Mouse (Mus musculus) kidney, embryonic 15.5 days (tissue): Measurements from ENCODE around the gene Slc34a1. TPM values are rescaled to one million over a fixed set of nuclear protein-coding genes. Genes with fewer than 3 reads are reported as not detected.

Source experiments
- ATAC-seq: fragments of 200-750 bp; cut with Nextera tagmentation; replicated peaks from 2 replicates; pipeline ENCODE4 v1.8.0; 2017; ENCODE audit warnings: moderate TSS enrichment; ENCODE audit not compliant: low FRiP score
- H3K27ac ChIP-seq: fragments of 300-500 bp; sonication (generic); 2 replicates; pipeline ENCODE4 v1.5.1; 2015; ENCODE audit warnings: mild to moderate bottlenecking, inconsistent platforms
- H3K27me3 ChIP-seq: fragments of 300-500 bp; sonication (generic); 2 replicates; pipeline ENCODE4 v1.6.1; 2015; ENCODE audit warnings: inconsistent platforms
- H3K36me3 ChIP-seq: fragments of 300-500 bp; sonication (generic); 2 replicates; pipeline ENCODE4 v1.6.1; 2015; ENCODE audit warnings: inconsistent platforms
- H3K4me1 ChIP-seq: fragments of 300-500 bp; sonication (generic); 2 replicates; pipeline ENCODE4 v1.6.1; 2015; ENCODE audit warnings: inconsistent platforms
- H3K4me2 ChIP-seq: fragments of 300-500 bp; sonication (generic); 2 replicates; pipeline ENCODE4 v1.6.1; 2015; ENCODE audit warnings: moderate library complexity, mild to moderate bottlenecking, inconsistent platforms
- H3K4me3 ChIP-seq: fragments of 300-500 bp; sonication (generic); replicated peaks from 2 replicates; pipeline ENCODE4 v1.5.1; 2015; ENCODE audit warnings: mild to moderate bottlenecking, inconsistent platforms
- H3K9ac ChIP-seq: fragments of 300-500 bp; sonication (generic); 2 replicates; pipeline ENCODE4 v1.6.1; 2015; ENCODE audit warnings: mild to moderate bottlenecking, inconsistent platforms
- H3K9me3 ChIP-seq: fragments of 300-500 bp; sonication (generic); replicated peaks from 2 replicates; pipeline ENCODE4 v1.6.1; 2016; ENCODE audit warnings: inconsistent platforms
- WGBS: fragments of 180-500 bp; shearing (Covaris S2); methylation state at CpG from one replicate; pipeline ENCODE4 v1.1.7; 2015; ENCODE audit warnings: mixed read lengths; 5-methylcytosine and 5-hydroxymethylcytosine counted together
- polyA plus RNA-seq: library from polyadenylated mRNA; unstranded; fragments of >200 nt; fragmentation: Nextera tagmentation; extraction: Ambion mirVana; gene quantifications from 2 replicates; pipeline ENCODE4 v1.2.1, GENCODE M21; 2015

Slc34a1 gene
- polyA plus RNA-seq, 1 experiment from 2014 or later = 180 TPM

GRCm38 (mm10) chr13:55378907-55379580, 18.9 kb upstream of the Slc34a1 start:
- 0 out of 2 replicates have a peak, but pooled peaks have one; percentile 56 for ATAC-seq
- Histone ChIP-seq H3K9ac (no peak overlapping the region), H3K27ac (no peak overlapping the region), H3K4me3 (peak overlapping the region; percentile 26), H3K4me2 (peak overlapping the region; percentile 55), H3K36me3 (no peaks in the 10 kb centered on the region), H3K4me1 (peaks cover 15% of the 10 kb centered on the region), H3K9me3 (no peaks in the 10 kb centered on the region), H3K27me3 (peaks cover 66% of the 10 kb centered on the region)
- WGBS = 4% methylated on average over 32 of the region's 32 CpGs

- no peak overlapping the region for H3K9ac ChIP-seq
- WGBS = 79% methylated on average over 4 of the region's 4 CpGs
- H3K4me3 ChIP-seq = no peak overlapping the region
- no peaks in the 10 kb centered on the region for H3K9me3 ChIP-seq
- H3K4me1 ChIP-seq = peaks cover 10% of the 10 kb centered on the region
- no peak for ATAC-seq
- no peaks in the 10 kb centered on the region for H3K36me3 ChIP-seq
- peaks cover 58% of the 10 kb centered on the region for H3K27me3 ChIP-seq
- no peak overlapping the region for H3K27ac ChIP-seq
- no peak overlapping the region for H3K4me2 ChIP-seq
These were observed 16.2 kb upstream of the Slc34a1 start for GRCm38 (mm10) chr13:55381790-55382189.

- no peak overlapping the region for H3K27ac ChIP-seq
- H3K9me3 ChIP-seq = no peaks in the 10 kb centered on the region
- no peak overlapping the region for H3K4me3 ChIP-seq
- WGBS = 76% methylated on average over 3 of the region's 3 CpGs
- H3K9ac ChIP-seq = no peak overlapping the region
- no peaks in the 10 kb centered on the region for H3K4me1 ChIP-seq
- H3K36me3 ChIP-seq = no peaks in the 10 kb centered on the region
- H3K4me2 ChIP-seq = no peak overlapping the region
- ATAC-seq = peak; percentile 69; the same call in 1 of the 2 replicates
- no peaks in the 10 kb centered on the region for H3K27me3 ChIP-seq
These were observed 7.3 kb upstream of the Slc34a1 start for GRCm38 (mm10) chr13:55390644-55391043.

- peak; percentile 81 for ATAC-seq
- Histone ChIP-seq H3K4me1 (no peaks in the 10 kb centered on the region), H3K27ac (peak overlapping the region; percentile 70; the same call in 1 of the 2 replicates), H3K4me3 (no peak overlapping the region), H3K9ac (no peak overlapping the region), H3K9me3 (no peaks in the 10 kb centered on the region), H3K4me2 (no peak overlapping the region), H3K36me3 (no peaks in the 10 kb centered on the region), H3K27me3 (no peaks in the 10 kb centered on the region)
- 65% methylated on average over 1 of the region's 1 CpGs for WGBS
These were observed 6.4 kb upstream of the Slc34a1 start for GRCm38 (mm10) chr13:55391626-55392029.

GRCm38 (mm10) chr13:55392933-55393332, 5.1 kb upstream of the Slc34a1 start:
- H3K4me3 ChIP-seq = no peak overlapping the region
- no peaks in the 10 kb centered on the region for H3K4me1 ChIP-seq
- no peak for ATAC-seq
- no peak overlapping the region for H3K9ac ChIP-seq
- H3K27ac ChIP-seq = no peak overlapping the region
- H3K4me2 ChIP-seq = no peak overlapping the region
- no peaks in the 10 kb centered on the region for H3K36me3 ChIP-seq
- no peaks in the 10 kb centered on the region for H3K27me3 ChIP-seq
- WGBS = 73% methylated on average over 4 of the region's 4 CpGs
- H3K9me3 ChIP-seq = no peaks in the 10 kb centered on the region

GRCm38 (mm10) chr13:55399300-55400038, 1.5 kb downstream of the Slc34a1 start:
- H3K9ac ChIP-seq = no peak overlapping the region
- no peak overlapping the region for H3K4me2 ChIP-seq
- no peaks in the 10 kb centered on the region for H3K36me3 ChIP-seq
- H3K9me3 ChIP-seq = no peaks in the 10 kb centered on the region
- H3K27me3 ChIP-seq = peaks cover 15% of the 10 kb centered on the region
- peak overlapping the region; percentile 20 for H3K4me3 ChIP-seq
- no peaks in the 10 kb centered on the region for H3K4me1 ChIP-seq
- 57% methylated on average over 5 of the region's 5 CpGs for WGBS
- H3K27ac ChIP-seq = no peak overlapping the region
- 0 out of 2 replicates have a peak, but pooled peaks have one; percentile 33 for ATAC-seq

GRCm38 (mm10) chr13:55400039-55400346, 2.0 kb downstream of the Slc34a1 start:
- Histone ChIP-seq H3K4me3 (peak overlapping the region; percentile 20), H3K27me3 (peaks cover 18% of the 10 kb centered on the region), H3K9me3 (no peaks in the 10 kb centered on the region), H3K27ac (no peak overlapping the region), H3K36me3 (no peaks in the 10 kb centered on the region), H3K9ac (no peak overlapping the region), H3K4me1 (no peaks in the 10 kb centered on the region), H3K4me2 (peak overlapping the region; percentile 14; the same call in 1 of the 2 replicates)
- WGBS = 71% methylated on average over 1 of the region's 1 CpGs
- no peak for ATAC-seq

GRCm38 (mm10) chr13:55403266-55403665, 5.3 kb downstream of the Slc34a1 start:
- Histone ChIP-seq H3K4me3 (no peak overlapping the region), H3K36me3 (no peaks in the 10 kb centered on the region), H3K4me1 (peaks cover 10% of the 10 kb centered on the region), H3K9me3 (no peaks in the 10 kb centered on the region), H3K27ac (no peak overlapping the region), H3K9ac (no peak overlapping the region), H3K27me3 (peaks cover 18% of the 10 kb centered on the region), H3K4me2 (no peak overlapping the region)
- 67% methylated on average over 7 of the region's 7 CpGs for WGBS
- ATAC-seq = no peak

- no peak overlapping the region for H3K4me2 ChIP-seq
- peaks cover 18% of the 10 kb centered on the region for H3K27me3 ChIP-seq
- H3K4me1 ChIP-seq = peaks cover 10% of the 10 kb centered on the region
- no peak for ATAC-seq
- H3K9me3 ChIP-seq = no peaks in the 10 kb centered on the region
- no peak overlapping the region for H3K27ac ChIP-seq
- no peaks in the 10 kb centered on the region for H3K36me3 ChIP-seq
- H3K4me3 ChIP-seq = no peak overlapping the region
- H3K9ac ChIP-seq = no peak overlapping the region
- 65% methylated on average over 15 of the region's 15 CpGs for WGBS
These were observed 6.2 kb downstream of the Slc34a1 start for GRCm38 (mm10) chr13:55403935-55404852.

GRCm38 (mm10) chr13:55404853-55405782, 7.1 kb downstream of the Slc34a1 start:
- H3K4me3 ChIP-seq = no peak overlapping the region
- peaks cover 18% of the 10 kb centered on the region for H3K27me3 ChIP-seq
- no peak overlapping the region for H3K9ac ChIP-seq
- H3K9me3 ChIP-seq = no peaks in the 10 kb centered on the region
- no peak overlapping the region for H3K27ac ChIP-seq
- WGBS = 12% methylated on average over 11 of the region's 11 CpGs
- no peaks in the 10 kb centered on the region for H3K36me3 ChIP-seq
- peak overlapping the region; percentile 42 for H3K4me2 ChIP-seq
- H3K4me1 ChIP-seq = peaks cover 10% of the 10 kb centered on the region
- ATAC-seq = peak; percentile 78

GRCm38 (mm10) chr13:55405783-55406390, 7.9 kb downstream of the Slc34a1 start:
- H3K9ac ChIP-seq = no peak overlapping the region
- ATAC-seq = 0 out of 2 replicates have a peak, but pooled peaks have one; percentile 15
- WGBS = 71% methylated on average over 13 of the region's 13 CpGs
- H3K4me2 ChIP-seq = 0 out of 2 replicates have a peak overlapping the region, but pooled peaks have one; percentile 42
- no peaks in the 10 kb centered on the region for H3K36me3 ChIP-seq
- no peak overlapping the region for H3K4me3 ChIP-seq
- H3K9me3 ChIP-seq = no peaks in the 10 kb centered on the region
- no peak overlapping the region for H3K27ac ChIP-seq
- peaks cover 10% of the 10 kb centered on the region for H3K4me1 ChIP-seq
- peaks cover 14% of the 10 kb centered on the region for H3K27me3 ChIP-seq
